Mouse (Mus musculus) ES-Bruce4 (cell line): Measurements from ENCODE around the gene D8Ertd738e.
A peak's percentile ranks its signal among the peaks of the same experiment; 100 is the strongest.

Experiments
- CTCF ChIP-seq: IDR thresholded peaks from one replicate; pipeline ENCODE4 v1.8.1; 2011; ENCODE audit warnings: low read depth, low read length
- EP300 ChIP-seq: IDR thresholded peaks from 2 replicates; pipeline ENCODE4 v1.6.1; 2011; ENCODE audit warnings: low read depth, low read length; ENCODE audit not compliant: insufficient read depth
- POLR2A ChIP-seq: IDR thresholded peaks from one replicate; pipeline ENCODE4 v1.8.1; 2011; ENCODE audit warnings: low read length; ENCODE audit not compliant: insufficient read depth

DNA sequence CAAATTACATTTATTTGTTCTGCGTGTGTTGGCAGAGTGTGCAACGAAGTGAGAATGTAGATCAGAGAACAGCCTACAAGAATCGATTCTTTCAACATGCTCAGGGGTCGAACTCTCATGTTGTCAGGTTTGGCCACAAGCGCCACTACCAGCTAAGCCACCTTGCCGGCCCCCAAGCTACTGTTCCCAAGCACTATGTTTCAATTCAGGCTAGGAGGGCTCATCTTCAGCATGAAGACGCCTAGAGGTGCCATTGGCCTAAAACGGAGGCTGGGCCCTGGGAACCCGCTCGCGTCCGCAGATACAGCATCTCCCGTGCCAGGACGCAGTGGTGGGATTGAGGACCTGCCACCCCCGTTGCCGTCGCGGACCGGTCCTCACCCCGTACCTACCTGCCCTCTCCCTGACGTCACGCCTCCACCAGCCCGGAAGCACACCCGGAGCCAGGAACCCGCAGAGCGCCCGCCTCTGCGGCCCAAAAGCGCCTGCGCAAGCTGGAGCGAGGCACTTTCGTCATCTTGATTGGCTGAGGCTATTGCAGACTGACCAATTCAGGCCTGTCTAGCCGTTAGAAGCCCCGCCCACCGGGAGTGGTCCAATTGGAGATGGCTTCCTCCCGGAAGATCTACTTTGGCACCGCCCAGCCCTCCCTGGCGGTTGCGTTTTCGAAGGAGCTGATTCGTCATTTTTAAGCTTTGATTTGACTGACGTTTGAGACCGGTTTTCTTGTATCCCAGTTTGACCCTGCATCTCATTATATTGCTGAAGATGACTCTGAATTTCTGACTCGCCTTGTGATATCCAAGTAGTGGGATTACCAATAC is 20.6 kb upstream of the D8Ertd738e start, which contains the start of gene Ccdc130:
- no peak for TF ChIP-seq CTCF
- no peak for TF ChIP-seq POLR2A
- 0 out of 2 replicates have a peak, but pooled peaks have one; percentile 24 for TF ChIP-seq EP300
